Mouse (Mus musculus): ENCODE results near the gene Apol8.
"Not testable (repeated sequence)": the region's sequence is repeated elsewhere in the genome, so short reads cannot be mapped to it uniquely, and the experiment has no call there.

The Apol8 gene

GRCm38 (mm10) chr15:77749717-77750116, 7.1 kb downstream of the Apol8 start:
- no peak for DNase-seq

- DNase-seq: no peak
Observed at GRCm38 (mm10) chr15:77748414-77748813, 8.4 kb downstream of the Apol8 start.

GRCm38 (mm10) chr15:77746326-77746725, 10.5 kb downstream of the Apol8 start:
- DNase-seq: no peak

GRCm38 (mm10) chr15:77745081-77745480, 11.7 kb downstream of the Apol8 start:
- DNase-seq: no peak

- no peak for DNase-seq
Observed at GRCm38 (mm10) chr15:77744632-77745031, 12.2 kb downstream of the Apol8 start.

GRCm38 (mm10) chr15:77741556-77741955, 15.2 kb downstream of the Apol8 start:
- not testable (repeated sequence) for DNase-seq

- no peak for DNase-seq
Observed at GRCm38 (mm10) chr15:77740511-77741297, 16.1 kb downstream of the Apol8 start.

- not testable (repeated sequence) for DNase-seq
Observed at GRCm38 (mm10) chr15:77733903-77734302, 22.9 kb downstream of the Apol8 start.

GRCm38 (mm10) chr15:77733380-77733779, 23.4 kb downstream of the Apol8 start:
- not testable (repeated sequence) for DNase-seq

GRCm38 (mm10) chr15:77732851-77733250, 24.0 kb downstream of the Apol8 start:
- not testable (repeated sequence) for DNase-seq

GRCm38 (mm10) chr15:77731605-77732004, 25.2 kb downstream of the Apol8 start:
- DNase-seq: no peak

GRCm38 (mm10) chr15:77728739-77729138, 28.1 kb downstream of the Apol8 start, which contains the start of gene Apol9b:
Gene Apol9b (plus strand): TSS chr15:77729039.
- DNase-seq: not testable (repeated sequence)

- not testable (repeated sequence) for DNase-seq
Observed at GRCm38 (mm10) chr15:77727745-77728144, 29.1 kb downstream of the Apol8 start.

GRCm38 (mm10) chr15:77727139-77727538, 29.7 kb downstream of the Apol8 start:
- not testable (repeated sequence) for DNase-seq

- peak in 1 of 2 experiments; percentile 10 for DNase-seq
Observed at GRCm38 (mm10) chr15:77725393-77726020, 31.3 kb downstream of the Apol8 start.

GRCm38 (mm10) chr15:77724208-77724911, 32.4 kb downstream of the Apol8 start:
- not testable (repeated sequence) for DNase-seq

GRCm38 (mm10) chr15:77721509-77721908, 35.3 kb downstream of the Apol8 start:
- not testable (repeated sequence) for DNase-seq

GRCm38 (mm10) chr15:77718240-77718639, 38.6 kb downstream of the Apol8 start:
- DNase-seq: not testable (repeated sequence)

- not testable (repeated sequence) for DNase-seq
Observed at GRCm38 (mm10) chr15:77708936-77709335, 47.9 kb downstream of the Apol8 start.

- DNase-seq: not testable (repeated sequence)
Observed at GRCm38 (mm10) chr15:77705306-77705705, 51.5 kb downstream of the Apol8 start.

- not testable (repeated sequence) for DNase-seq
Observed at GRCm38 (mm10) chr15:77698656-77699055, 58.1 kb downstream of the Apol8 start, which contains the start of gene Apol7e. Gene Apol7e (plus strand): TSS chr15:77698857.
